Mouse (Mus musculus) heart, embryonic 15.5 days (tissue): ENCODE data around the gene Blcap. TPM values are rescaled to one million over a fixed set of nuclear protein-coding genes. Genes with fewer than 3 reads are reported as not detected.
A peak's percentile ranks its signal among the peaks of the same experiment; 100 is the strongest.

ENCODE experiments used
- ATAC-seq: fragments of 200-750 bp; cut with Nextera tagmentation; replicated peaks from 2 replicates; pipeline ENCODE4 v1.8.0; 2017; ENCODE audit warnings: low read depth, moderate TSS enrichment; ENCODE audit not compliant: insufficient number of reproducible peaks, insufficient read depth, low FRiP score
- H3K27ac ChIP-seq: fragments of 300-500 bp; sonication (generic); 2 replicates; pipeline ENCODE4 v1.5.1; 2015; ENCODE audit warnings: mild to moderate bottlenecking, inconsistent platforms
- H3K27me3 ChIP-seq: fragments of 300-500 bp; sonication (generic); 2 replicates; pipeline ENCODE4 v1.6.1; 2015; ENCODE audit warnings: inconsistent platforms
- H3K36me3 ChIP-seq: fragments of 300-500 bp; sonication (generic); 2 replicates; pipeline ENCODE4 v1.6.1; 2015; ENCODE audit warnings: mild to moderate bottlenecking, inconsistent platforms
- H3K4me1 ChIP-seq: fragments of 300-500 bp; sonication (generic); replicated peaks from 2 replicates; pipeline ENCODE4 v1.6.1; 2015; ENCODE audit warnings: inconsistent platforms
- H3K4me2 ChIP-seq: fragments of 300-500 bp; sonication (generic); 2 replicates; pipeline ENCODE4 v1.6.1; 2015; ENCODE audit warnings: inconsistent platforms, mild to moderate bottlenecking, moderate library complexity
- H3K4me3 ChIP-seq: fragments of 300-500 bp; sonication (generic); 2 replicates; pipeline ENCODE4 v1.5.1; 2015; ENCODE audit warnings: mild to moderate bottlenecking, inconsistent platforms
- H3K9ac ChIP-seq: fragments of 300-500 bp; sonication (generic); 2 replicates; pipeline ENCODE4 v1.6.1; 2015; ENCODE audit warnings: mild to moderate bottlenecking, inconsistent platforms
- H3K9me3 ChIP-seq: fragments of 300-500 bp; sonication (generic); replicated peaks from 2 replicates; pipeline ENCODE4 v1.6.1; 2016; ENCODE audit warnings: inconsistent platforms
- WGBS: fragments of 180-500 bp; shearing (Covaris S2); methylation state at CpG from one replicate; pipeline ENCODE4 v1.1.7; 2015; ENCODE audit warnings: mixed read lengths; 5-methylcytosine and 5-hydroxymethylcytosine counted together
- polyA plus RNA-seq: library from polyadenylated mRNA; unstranded; fragments of >200 nt; fragmentation: Nextera tagmentation; extraction: Ambion mirVana; gene quantifications from 2 replicates; pipeline ENCODE4 v1.2.1, GENCODE M21; 2015

Gene Blcap
- polyA plus RNA-seq, 1 experiment from 2014 or later, result 32.5 TPM

DNA sequence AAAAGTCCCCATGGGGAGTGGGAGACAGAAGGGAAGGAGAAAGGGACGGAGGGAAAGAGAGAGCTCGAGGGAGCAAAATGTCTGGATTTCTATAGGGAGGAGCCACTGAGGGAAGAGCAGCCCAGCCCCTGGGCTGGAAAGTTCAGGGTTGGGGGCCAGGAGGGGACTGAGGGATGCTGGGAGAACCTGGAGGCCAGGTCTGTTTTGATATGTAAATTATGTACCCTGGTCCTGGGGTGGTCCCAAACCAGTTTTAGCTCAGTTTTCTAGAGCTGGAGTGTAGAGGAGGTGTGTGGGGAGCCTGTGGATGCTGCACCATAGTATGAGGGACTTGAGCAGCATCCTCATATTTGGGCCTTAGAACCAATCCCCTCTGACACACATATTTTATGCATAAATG lies 2.2 kb downstream of the Blcap start:
- WGBS, result 18% methylated on average over 2 of the region's 2 CpGs
- Histone ChIP-seq H3K4me2 (no peak overlapping the region), H3K4me1 (peaks cover 22% of the 10 kb centered on the region), H3K4me3 (no peak overlapping the region), H3K36me3 (no peaks in the 10 kb centered on the region), H3K9ac (no peak overlapping the region), H3K9me3 (no peaks in the 10 kb centered on the region), H3K27me3 (no peaks in the 10 kb centered on the region), H3K27ac (no peak overlapping the region)
- ATAC-seq, result no peak

- H3K9ac ChIP-seq, result peak overlapping the region; percentile 99
- H3K36me3 ChIP-seq, result peaks cover under 1% of the 10 kb centered on the region; the same call in 1 of the 2 replicates
- no peaks in the 10 kb centered on the region for H3K27me3 ChIP-seq
- H3K27ac ChIP-seq, result no peak overlapping the region
- peaks cover 24% of the 10 kb centered on the region for H3K4me1 ChIP-seq
- peak overlapping the region; percentile 74 for H3K4me2 ChIP-seq
- H3K9me3 ChIP-seq, result no peaks in the 10 kb centered on the region
- WGBS, result 78% methylated on average over 11 of the region's 11 CpGs
- H3K4me3 ChIP-seq, result peak overlapping the region; percentile 99
- ATAC-seq, result no peak
Measured at GRCm38 (mm10) chr2:157567235-157567961, 3.7 kb downstream of the Blcap start.

- peak overlapping the region; percentile 90 for H3K27ac ChIP-seq
- H3K4me3 ChIP-seq, result peak overlapping the region; percentile 99
- H3K27me3 ChIP-seq, result no peaks in the 10 kb centered on the region
- peak; percentile 87 for ATAC-seq
- H3K4me2 ChIP-seq, result peak overlapping the region; percentile 74
- H3K9me3 ChIP-seq, result peaks cover 2% of the 10 kb centered on the region; the same call in 1 of the 2 replicates
- peaks cover 30% of the 10 kb centered on the region for H3K4me1 ChIP-seq
- peaks cover 11% of the 10 kb centered on the region for H3K36me3 ChIP-seq
- WGBS, result under 1% methylated on average over 36 of the region's 36 CpGs
- H3K9ac ChIP-seq, result peak overlapping the region; percentile 99
Measured at GRCm38 (mm10) chr2:157566260-157566952, 4.7 kb downstream of the Blcap start.

- H3K4me3 ChIP-seq, result peak overlapping the region; percentile 99
- H3K4me2 ChIP-seq, result peak overlapping the region; percentile 74
- H3K9me3 ChIP-seq, result peaks cover 7% of the 10 kb centered on the region; the same call in 1 of the 2 replicates
- under 1% methylated on average over 35 of the region's 35 CpGs for WGBS
- peaks cover 16% of the 10 kb centered on the region for H3K36me3 ChIP-seq
- no peaks in the 10 kb centered on the region for H3K27me3 ChIP-seq
- ATAC-seq, result peak; percentile 29; the same call in 1 of the 2 replicates
- peaks cover 32% of the 10 kb centered on the region for H3K4me1 ChIP-seq
- H3K9ac ChIP-seq, result peak overlapping the region; percentile 99
- H3K27ac ChIP-seq, result peak overlapping the region; percentile 90
Measured at GRCm38 (mm10) chr2:157565898-157566259, 5.2 kb downstream of the Blcap start.

- peak overlapping the region; percentile 99 for H3K9ac ChIP-seq
- no peak for ATAC-seq
- no peaks in the 10 kb centered on the region for H3K27me3 ChIP-seq
- H3K9me3 ChIP-seq, result peaks cover 7% of the 10 kb centered on the region; the same call in 1 of the 2 replicates
- H3K4me1 ChIP-seq, result peaks cover 32% of the 10 kb centered on the region
- peak overlapping the region; percentile 99 for H3K4me3 ChIP-seq
- peak overlapping the region; percentile 74 for H3K4me2 ChIP-seq
- peak overlapping the region; percentile 90 for H3K27ac ChIP-seq
- WGBS, result 5% methylated on average over 13 of the region's 13 CpGs
- peaks cover 16% of the 10 kb centered on the region for H3K36me3 ChIP-seq
Measured at GRCm38 (mm10) chr2:157565446-157565845, 5.6 kb downstream of the Blcap start.

DNA sequence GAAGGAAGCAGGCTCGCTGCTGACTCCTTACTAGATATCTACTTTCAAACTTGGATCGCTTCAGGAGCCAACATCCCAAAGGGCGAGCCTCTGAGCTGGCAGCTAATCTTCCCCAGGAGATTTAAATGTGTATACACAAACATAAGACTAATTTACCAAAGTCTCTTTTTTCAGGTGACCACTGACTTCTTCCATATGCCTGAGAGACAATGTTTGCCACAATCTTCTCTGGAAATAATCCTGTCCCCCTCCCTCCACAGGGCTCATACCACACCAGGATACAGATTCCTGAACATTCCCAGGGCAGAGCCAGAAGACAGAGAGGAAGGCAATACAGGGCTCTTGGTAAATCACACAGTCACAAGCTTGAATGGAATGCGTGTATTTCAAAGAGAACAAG lies 6.4 kb downstream of the Blcap start:
- WGBS, result 65% methylated on average over 4 of the region's 4 CpGs
- ATAC-seq, result no peak
- H3K9ac ChIP-seq, result no peak overlapping the region
- H3K9me3 ChIP-seq, result peaks cover 13% of the 10 kb centered on the region; the same call in 1 of the 2 replicates
- no peak overlapping the region for H3K27ac ChIP-seq
- peak overlapping the region; percentile 74 for H3K4me2 ChIP-seq
- peaks cover 32% of the 10 kb centered on the region for H3K4me1 ChIP-seq
- no peaks in the 10 kb centered on the region for H3K27me3 ChIP-seq
- peaks cover 20% of the 10 kb centered on the region for H3K36me3 ChIP-seq
- peak overlapping the region; percentile 99 for H3K4me3 ChIP-seq

DNA sequence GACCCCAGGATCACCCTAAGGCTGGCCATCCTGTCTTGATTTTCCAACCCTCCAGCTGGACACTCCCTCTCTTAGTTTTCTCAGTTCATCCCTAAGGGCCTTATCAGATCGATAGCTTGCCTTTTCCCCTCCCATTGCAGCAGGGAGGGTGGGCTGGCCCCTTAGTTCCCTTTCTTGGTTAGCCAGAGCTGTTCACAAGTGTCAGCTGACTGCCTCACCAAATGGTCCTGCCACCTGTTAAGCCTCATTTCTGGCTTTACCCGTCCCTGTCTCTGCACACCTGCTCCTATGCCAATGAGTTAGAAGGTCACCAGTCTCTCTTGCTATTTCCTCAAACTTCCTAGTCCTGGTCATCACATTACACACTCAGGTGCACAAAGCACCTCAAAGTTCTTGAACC lies 8.0 kb downstream of the Blcap start:
- no peak overlapping the region for H3K27ac ChIP-seq
- H3K4me2 ChIP-seq, result no peak overlapping the region
- H3K9ac ChIP-seq, result no peak overlapping the region
- no peak overlapping the region for H3K4me3 ChIP-seq
- H3K4me1 ChIP-seq, result peaks cover 39% of the 10 kb centered on the region
- no peaks in the 10 kb centered on the region for H3K27me3 ChIP-seq
- no peak for ATAC-seq
- H3K9me3 ChIP-seq, result peaks cover 23% of the 10 kb centered on the region; the same call in 1 of the 2 replicates
- 61% methylated on average over 2 of the region's 2 CpGs for whole genome bisulfite sequencing
- peaks cover 29% of the 10 kb centered on the region for H3K36me3 ChIP-seq

GRCm38 (mm10) chr2:157561165-157561836 lies 9.8 kb downstream of the Blcap start:
- peak; percentile 70 for ATAC-seq
- peaks cover 23% of the 10 kb centered on the region; the same call in 1 of the 2 replicates for H3K9me3 ChIP-seq
- WGBS, result 49% methylated on average over 27 of the region's 27 CpGs
- no peak overlapping the region for H3K27ac ChIP-seq
- H3K4me1 ChIP-seq, result peaks cover 36% of the 10 kb centered on the region
- no peaks in the 10 kb centered on the region for H3K27me3 ChIP-seq
- no peak overlapping the region for H3K9ac ChIP-seq
- H3K36me3 ChIP-seq, result peaks cover 47% of the 10 kb centered on the region
- peak overlapping the region; percentile 78 for H3K4me2 ChIP-seq
- peak overlapping the region; percentile 50 for H3K4me3 ChIP-seq

DNA sequence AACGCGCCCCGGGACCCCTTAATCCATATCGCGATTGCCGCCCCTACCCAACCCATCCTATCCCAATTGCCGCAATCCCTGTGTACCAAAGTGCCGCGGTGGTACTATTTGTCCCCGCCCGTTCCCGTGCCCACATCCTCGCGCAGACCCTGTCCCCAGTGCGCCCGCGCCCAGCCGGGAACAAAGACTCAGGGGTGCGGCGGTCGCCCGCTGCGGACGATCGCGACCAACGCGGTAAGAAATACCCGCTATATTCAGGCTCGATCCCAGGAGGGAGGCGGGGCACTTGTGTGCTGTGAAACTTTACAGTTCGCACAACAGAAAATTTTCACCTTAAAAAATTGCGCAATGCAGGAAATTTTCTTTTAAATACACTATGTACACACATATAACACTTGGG lies 10.8 kb downstream of the Blcap start:
- no peak for ATAC-seq
- peaks cover 23% of the 10 kb centered on the region; the same call in 1 of the 2 replicates for H3K9me3 ChIP-seq
- WGBS, result 45% methylated on average over 33 of the region's 33 CpGs
- H3K4me2 ChIP-seq, result peak overlapping the region; percentile 78
- peak overlapping the region; percentile 45 for H3K9ac ChIP-seq
- peaks cover 42% of the 10 kb centered on the region for H3K4me1 ChIP-seq
- H3K4me3 ChIP-seq, result peak overlapping the region; percentile 50
- H3K36me3 ChIP-seq, result peaks cover 49% of the 10 kb centered on the region
- H3K27ac ChIP-seq, result no peak overlapping the region
- H3K27me3 ChIP-seq, result no peaks in the 10 kb centered on the region

DNA sequence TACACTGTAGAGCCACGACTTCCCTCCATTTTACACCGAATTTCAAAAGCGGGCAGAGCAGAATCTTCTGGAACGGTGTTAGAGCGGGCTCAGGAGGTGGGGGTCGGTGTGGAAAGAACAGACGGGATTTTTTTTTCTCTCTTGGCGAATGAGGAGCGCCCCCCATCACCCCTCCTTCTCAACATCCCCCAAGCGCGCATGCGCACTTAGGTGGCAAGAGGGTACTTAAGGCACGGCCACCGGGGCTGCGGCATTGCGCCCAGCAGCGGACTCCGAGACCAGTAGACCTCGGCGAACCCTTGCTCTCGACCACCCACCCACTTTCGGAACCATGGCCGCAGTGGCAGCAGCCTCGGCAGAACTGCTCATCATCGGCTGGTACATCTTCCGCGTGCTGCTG lies 11.2 kb downstream of the Blcap start, which contains the start of gene Nnat:
TSS of gene Nnat (plus strand) at position 221 of the 400 bp plus-strand sequence.
- H3K4me1 ChIP-seq, result peaks cover 42% of the 10 kb centered on the region
- peak within 1 kb of the TSS; percentile 50 for H3K4me3 ChIP-seq
- H3K36me3 ChIP-seq, result peaks cover 49% of the 10 kb centered on the region
- H3K27me3 ChIP-seq, result no peaks in the 10 kb centered on the region
- 48% methylated on average over 27 of the region's 27 CpGs for WGBS
- H3K27ac ChIP-seq, result no peak within 1 kb of the TSS
- peak within 1 kb of the TSS; percentile 78 for H3K4me2 ChIP-seq
- peak within 1 kb of the TSS; percentile 45 for H3K9ac ChIP-seq
- H3K9me3 ChIP-seq, result peaks cover 23% of the 10 kb centered on the region; the same call in 1 of the 2 replicates
- no peak; the same call in 1 of the 2 replicates for ATAC-seq

GRCm38 (mm10) chr2:157559440-157559839 lies 11.6 kb downstream of the Blcap start:
- peaks cover 23% of the 10 kb centered on the region; the same call in 1 of the 2 replicates for H3K9me3 ChIP-seq
- H3K9ac ChIP-seq, result no peak overlapping the region
- ATAC-seq, result no peak
- H3K4me2 ChIP-seq, result peak overlapping the region; percentile 78
- peaks cover 49% of the 10 kb centered on the region for H3K36me3 ChIP-seq
- H3K4me1 ChIP-seq, result peaks cover 42% of the 10 kb centered on the region
- H3K27ac ChIP-seq, result no peak overlapping the region
- H3K27me3 ChIP-seq, result no peaks in the 10 kb centered on the region
- peak overlapping the region; percentile 50 for H3K4me3 ChIP-seq
- 54% methylated on average over 19 of the region's 19 CpGs for WGBS
